Mouse (Mus musculus) common myeloid progenitor, adult 5-6 weeks (primary cell): ENCODE measurements at regions not wholly inside any gene's neighbourhood (a gene's known extent, or its start where the extent isn't known, plus 50 kb on each side); places are given as distances from the start of the nearest gene placed in this dataset.

ENCODE experiments used
- ATAC-seq: replicated peaks from 2 replicates; pipeline ENCODE4 v1.8.0; 2016; ENCODE audit warnings: low read depth, mild to moderate bottlenecking, moderate TSS enrichment, inconsistent platforms; ENCODE audit not compliant: poor library complexity, severe bottlenecking

DNA sequence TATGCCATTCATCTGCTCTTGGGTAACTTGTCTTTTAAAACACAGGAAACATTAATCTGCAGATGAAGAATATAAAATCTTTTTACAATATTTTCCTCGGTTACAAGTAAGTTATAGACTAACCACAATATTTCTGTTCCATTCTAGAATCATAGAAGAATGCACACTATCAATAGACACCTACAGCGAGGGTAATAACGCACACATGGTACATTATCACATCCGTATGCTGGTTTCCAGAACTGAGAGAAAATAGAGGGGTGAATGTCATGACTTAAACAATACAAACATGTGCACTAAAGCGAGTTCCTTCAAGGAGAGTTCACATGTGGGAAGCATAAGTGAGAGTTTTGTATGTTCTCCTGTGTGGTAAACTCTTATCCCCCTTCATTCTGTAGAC lies 641.3 kb downstream of the Fat4 start:
- no peak for ATAC-seq

DNA sequence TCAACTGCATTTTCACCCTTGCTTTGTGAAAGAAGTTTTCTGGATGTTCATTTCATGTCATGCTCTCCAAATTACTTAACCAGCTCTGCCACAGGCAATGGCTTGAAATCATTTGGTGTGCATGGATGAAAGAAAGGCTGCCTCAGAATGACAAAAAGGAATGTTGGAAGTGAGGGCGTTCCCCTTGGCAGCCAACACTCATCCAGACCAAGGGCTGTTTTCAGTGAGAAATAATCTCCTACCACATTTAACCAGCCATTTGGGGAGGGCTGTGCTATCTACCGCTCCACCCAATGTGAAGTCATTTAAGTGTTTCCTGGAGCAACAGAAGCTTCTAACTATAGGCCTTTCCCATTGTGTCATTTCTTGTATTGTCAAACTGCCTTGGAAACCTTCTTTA lies 650.8 kb downstream of the Fat4 start:
- no peak for ATAC-seq

GRCm38 (mm10) chr3:39540530-39541118 lies 653.9 kb downstream of the Fat4 start:
- ATAC-seq, result no peak

DNA sequence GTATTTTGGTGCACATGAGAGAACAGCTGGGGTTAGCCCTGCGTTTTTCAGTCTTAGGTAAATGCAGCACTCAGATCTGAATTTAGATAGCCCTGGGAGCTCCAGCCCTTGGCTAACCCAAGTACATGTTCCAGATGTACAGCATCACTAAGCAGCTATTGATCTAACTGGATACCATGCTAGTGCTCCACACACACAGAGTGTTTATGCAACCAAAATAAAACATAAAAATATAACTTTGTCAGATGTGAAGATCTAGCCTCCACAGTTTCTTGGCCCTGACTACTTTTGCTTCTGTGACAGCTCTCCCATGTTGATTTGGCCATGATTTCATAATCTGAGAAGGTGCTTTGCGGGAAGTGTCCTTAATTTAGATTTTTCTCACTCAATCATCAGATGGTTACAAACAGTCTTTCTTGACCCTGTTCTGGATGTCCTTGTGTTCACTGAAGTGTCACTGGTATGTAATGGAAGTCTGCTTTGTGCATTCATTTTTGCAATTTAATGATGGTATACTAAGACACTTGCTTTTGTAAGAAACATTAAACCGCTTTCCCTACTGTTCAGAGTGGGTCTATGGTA lies 672.8 kb downstream of the Fat4 start:
- no peak for ATAC-seq

DNA sequence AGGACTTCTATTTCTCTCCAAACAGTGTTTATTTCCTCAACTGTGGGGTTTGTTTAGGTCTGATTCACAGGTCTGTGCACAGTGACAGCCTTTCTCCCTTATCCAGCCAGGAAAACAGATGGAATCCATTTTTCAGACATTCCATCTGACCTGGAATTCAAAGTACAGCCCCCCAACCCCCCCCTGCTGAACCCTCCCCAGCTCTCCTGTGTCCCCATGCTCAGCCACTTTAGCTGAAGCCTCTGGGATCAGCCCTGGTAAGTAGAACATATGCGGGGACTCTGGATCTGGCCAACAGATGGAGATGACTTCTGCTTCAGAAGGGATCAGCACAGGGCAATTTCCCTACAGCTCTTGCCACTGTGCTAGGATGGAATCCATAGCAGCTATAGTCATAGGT lies 674.2 kb downstream of the Fat4 start:
- no peak for ATAC-seq

DNA sequence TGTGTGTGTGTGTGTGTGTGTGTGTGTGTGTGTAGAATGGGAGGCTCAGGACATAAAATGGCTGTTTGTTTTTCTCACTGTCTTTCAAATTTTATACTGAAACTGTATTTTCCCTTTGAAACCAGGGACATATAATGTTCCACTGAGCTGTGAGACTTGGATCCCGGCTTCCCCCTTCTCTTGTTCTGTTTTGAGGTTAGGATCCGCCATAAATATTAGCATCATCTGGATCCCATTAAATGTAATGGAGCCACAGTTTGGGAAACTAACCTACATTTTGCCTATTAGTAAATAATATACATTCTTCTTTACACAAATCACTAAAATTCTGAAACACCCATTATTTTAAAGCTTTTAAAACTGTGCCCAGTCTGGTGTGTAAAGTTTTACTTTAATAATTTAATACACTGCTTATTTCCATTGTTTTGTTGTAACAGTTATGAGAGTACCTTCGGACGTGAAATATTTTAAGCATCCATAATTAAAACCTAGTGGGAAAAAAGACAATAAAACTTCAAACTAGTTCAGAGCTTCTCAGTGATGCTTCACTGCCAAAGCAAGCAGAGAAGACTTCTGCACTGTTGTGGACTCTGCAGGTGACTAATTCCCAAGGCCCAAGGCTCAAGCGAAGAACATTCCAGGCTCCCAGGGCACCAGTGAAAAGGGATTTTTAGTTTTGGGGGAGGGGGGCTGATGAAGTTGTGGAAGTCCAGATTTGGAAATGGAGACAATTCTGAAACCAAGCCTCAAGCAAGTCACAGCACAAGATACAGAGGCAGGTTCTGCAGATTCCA lies 684.9 kb downstream of the Fat4 start:
- no peak for ATAC-seq

- no peak for ATAC-seq
These were observed 688.5 kb downstream of the Fat4 start for GRCm38 (mm10) chr3:39575200-39575599.

- no peak for ATAC-seq
These were observed 704.6 kb downstream of the Fat4 start for GRCm38 (mm10) chr3:39591312-39591711.

- no peak for ATAC-seq
These were observed 705.8 kb downstream of the Fat4 start for GRCm38 (mm10) chr3:39592349-39593117.

GRCm38 (mm10) chr3:39609937-39610336 lies 723.2 kb downstream of the Fat4 start:
- no peak for ATAC-seq

- no peak for ATAC-seq
These were observed 725.7 kb downstream of the Fat4 start for GRCm38 (mm10) chr3:39612408-39612807.

GRCm38 (mm10) chr3:39637924-39638323 lies 751.2 kb downstream of the Fat4 start:
- ATAC-seq, result no peak

DNA sequence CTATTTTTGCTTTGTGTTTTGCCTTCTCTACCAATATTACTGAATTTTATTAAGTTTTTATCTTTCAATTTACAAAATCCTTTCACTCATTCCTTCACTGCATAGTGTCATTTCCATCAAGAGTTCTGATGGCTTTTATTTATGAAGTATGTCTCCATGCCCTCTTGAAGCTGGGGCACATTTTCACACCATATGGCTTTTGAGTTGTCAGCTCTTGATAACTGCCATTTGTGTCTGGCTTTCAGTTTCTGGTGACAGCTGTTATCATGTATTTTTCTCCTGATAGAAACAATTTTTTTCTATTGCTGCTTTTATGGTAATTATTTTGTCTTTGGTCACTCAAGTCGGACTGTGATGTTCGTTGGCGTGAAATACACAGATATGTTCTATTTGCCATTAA lies 756.5 kb downstream of the Fat4 start:
- ATAC-seq, result no peak

- ATAC-seq, result no peak
These were observed 780.1 kb downstream of the Fat4 start for GRCm38 (mm10) chr3:39666817-39667216.

GRCm38 (mm10) chr3:39669145-39669544 lies 782.4 kb downstream of the Fat4 start:
- no peak for ATAC-seq

DNA sequence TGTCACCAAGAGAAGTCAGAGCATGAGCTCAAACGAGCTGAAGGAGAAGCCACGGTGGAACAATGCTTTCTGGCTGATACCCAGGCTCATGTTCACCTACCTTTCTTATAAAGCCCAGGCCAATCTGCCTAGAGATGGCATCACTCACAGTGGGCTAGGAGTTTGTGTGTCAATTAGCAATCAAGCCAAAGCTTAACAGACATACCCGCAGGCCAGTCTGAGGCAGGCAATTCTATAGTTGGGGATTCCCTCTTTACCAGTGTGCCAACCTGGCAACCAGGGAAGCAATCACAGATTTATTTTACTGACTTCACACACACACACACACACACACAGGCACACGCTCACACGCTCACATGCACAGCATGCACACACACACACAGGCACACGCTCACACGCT lies 787.3 kb downstream of the Fat4 start:
- ATAC-seq, result no peak

GRCm38 (mm10) chr3:39674927-39675326 lies 788.2 kb downstream of the Fat4 start:
- no peak for ATAC-seq

DNA sequence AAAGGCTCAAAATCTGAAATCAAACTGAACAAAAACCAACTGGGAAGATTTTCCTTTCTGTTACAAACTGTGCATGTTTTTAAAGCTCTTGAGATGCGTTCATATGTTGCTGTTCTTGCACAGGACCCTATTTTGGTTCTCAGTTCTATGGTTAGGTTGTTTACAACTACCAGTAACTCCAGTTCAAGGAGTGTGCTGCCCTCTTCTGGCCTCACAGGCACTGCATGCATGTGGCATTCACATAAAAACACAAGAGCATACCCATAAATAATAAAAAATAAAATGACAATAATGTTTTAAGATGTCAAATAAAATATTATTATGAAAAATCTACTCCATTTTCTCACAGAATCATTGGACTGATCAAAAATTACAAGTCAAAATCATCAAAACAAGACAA lies 818.9 kb downstream of the Fat4 start:
- ATAC-seq, result no peak

DNA sequence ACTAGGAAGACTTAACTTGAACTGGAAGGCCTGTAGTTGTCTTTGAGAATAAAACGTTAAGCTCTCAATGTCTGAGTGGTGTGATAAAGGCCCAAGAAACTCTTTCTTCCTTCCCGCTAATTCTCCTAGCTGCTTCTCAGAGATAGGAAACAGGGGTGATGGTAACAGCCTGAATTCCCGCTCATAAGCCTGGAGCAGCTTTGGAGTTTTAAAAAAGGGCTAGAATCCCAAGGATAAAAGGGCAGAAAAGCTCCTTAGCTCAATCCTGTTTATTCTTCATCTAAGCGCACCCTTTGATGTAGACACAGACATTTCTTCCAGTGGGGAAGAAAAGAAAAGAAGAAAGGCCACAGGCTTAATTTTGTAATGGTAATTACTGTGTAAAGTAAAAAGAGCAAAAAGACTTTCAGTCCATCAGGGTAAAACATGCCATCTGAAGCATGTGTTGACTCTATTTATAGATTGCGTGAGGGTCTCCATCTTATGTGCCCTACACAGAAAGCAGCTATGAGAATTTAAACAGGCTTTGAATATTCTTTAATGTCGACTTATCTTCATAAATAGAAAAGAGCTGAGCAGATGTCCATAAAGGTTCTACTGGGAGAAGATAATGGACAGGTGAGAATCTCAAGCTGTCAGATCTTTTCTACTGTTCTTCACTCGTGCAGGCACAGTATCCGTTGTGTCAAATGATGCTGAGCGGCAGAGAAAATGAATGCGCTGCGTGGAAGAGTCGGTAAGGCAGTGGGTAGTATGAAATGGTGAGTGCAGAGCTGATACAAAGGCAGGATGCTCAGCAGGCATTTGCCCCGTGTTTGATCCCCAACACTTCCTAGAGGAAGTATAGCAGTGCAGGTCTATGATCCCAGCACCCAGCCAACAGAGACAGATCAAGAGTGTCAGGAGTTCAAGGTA lies 818.0 kb upstream of the Intu start:
- no peak for ATAC-seq

DNA sequence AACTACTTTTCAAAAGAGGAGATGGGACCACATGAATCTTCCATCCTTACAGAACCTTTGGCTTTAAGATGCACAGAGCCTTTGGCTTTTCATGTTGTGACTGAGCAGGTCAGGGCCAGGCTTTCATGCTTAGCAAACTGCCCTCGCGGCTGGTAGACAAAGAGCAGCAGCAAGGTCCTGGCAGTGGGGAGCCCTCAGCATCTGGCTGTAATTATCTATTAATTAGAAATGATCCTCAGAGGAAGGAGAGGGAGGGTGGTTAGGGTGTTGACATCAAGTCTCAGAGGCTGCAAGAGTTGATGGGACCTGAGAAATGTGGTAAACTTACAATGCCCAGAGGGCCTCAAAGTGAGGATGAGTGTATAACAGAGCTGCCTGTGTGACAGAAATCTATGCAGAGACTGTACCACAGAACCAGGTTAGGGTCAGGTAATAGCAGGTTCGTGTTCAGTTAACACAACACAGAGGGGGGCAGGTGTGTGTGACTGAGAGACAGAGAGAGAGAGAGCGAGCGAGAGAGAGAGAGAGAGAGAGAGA lies 817.0 kb upstream of the Intu start:
- no peak for ATAC-seq
